Mouse (Mus musculus) brain, embryonic 14.5 days (tissue): ENCODE measurements around the gene Tifa.

Experiments
- CTCF ChIP-seq: fragments of 200-500 bp; IDR thresholded peaks from 2 replicates; pipeline ENCODE4 v1.5.1; 2012; ENCODE audit warnings: inconsistent platforms, mild to moderate bottlenecking, moderate library complexity, borderline replicate concordance; ENCODE audit not compliant: insufficient read depth, insufficient read length; ENCODE audit errors: extremely low read depth
- POLR2A ChIP-seq: fragments of 200-500 bp; IDR thresholded peaks from 2 replicates; pipeline ENCODE4 v1.6.1; 2012; ENCODE audit warnings: mild to moderate bottlenecking, inconsistent platforms, borderline replicate concordance; ENCODE audit not compliant: poor library complexity, insufficient read depth, insufficient read length, severe bottlenecking; ENCODE audit errors: extremely low read depth

DNA sequence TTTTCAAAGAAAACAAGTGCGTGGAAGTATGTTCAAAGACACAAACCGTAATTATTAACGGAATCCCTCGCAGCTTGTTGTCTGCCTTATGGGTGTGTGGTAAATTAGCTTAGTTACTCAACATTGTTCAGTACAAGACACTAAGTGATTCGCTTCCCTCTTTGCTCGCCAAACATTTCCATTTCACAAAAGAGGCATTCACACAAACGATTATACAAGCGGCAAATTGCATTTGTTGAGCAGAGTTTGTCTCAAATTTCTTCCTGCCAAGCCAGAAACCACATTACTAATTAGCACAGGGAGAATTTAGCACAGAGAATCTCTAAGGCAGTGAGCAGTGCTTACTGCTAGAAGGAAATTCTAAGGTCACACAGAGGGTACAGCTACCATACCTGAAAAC, 52.3 kb downstream of the Tifa start:
- TF ChIP-seq POLR2A (no peak), CTCF (no peak)
